Mouse (Mus musculus) neural tube, postnatal 0 days (tissue): ENCODE measurements around the gene Zar1. TPM values are rescaled to one million over a fixed set of nuclear protein-coding genes. Genes with fewer than 3 reads are reported as not detected.

Experiments
- polyA plus RNA-seq: library from polyadenylated mRNA; unstranded; fragments of >200 nt; fragmentation: Nextera tagmentation; extraction: Ambion mirVana; gene quantifications from 2 replicates; pipeline ENCODE4 v1.2.1, GENCODE M21; 2015

Gene Zar1
- 9.0 and 9.4 TPM in 2 replicates for polyA plus RNA-seq

GRCm38 (mm10) chr5:72580970-72581332 is at the start of gene Zar1:
Gene Zar1 (minus strand): TSS chr5:72581254.

GRCm38 (mm10) chr5:72587192-72587681 is 6.2 kb upstream of the Zar1 start, which contains the start of gene Gm5868:
Gene Gm5868 (minus strand): TSS chr5:72587551.

GRCm38 (mm10) chr5:72559544-72560049 is 21.5 kb downstream of the Zar1 start, which contains the start of gene Nfxl1:
Gene Nfxl1 (minus strand): TSS chr5:72559684.

Other genes starting within 250 kb of the Zar1 start
- 0.50 and 0.68 TPM in 2 replicates for gene Corin, start 76.8 kb downstream of the Zar1 start, polyA plus RNA-seq
- gene Nfxl1, start 21.6 kb downstream of the Zar1 start, polyA plus RNA-seq: 9.6 and 10.5 TPM in 2 replicates
- 3.6 and 5.0 TPM in 2 replicates for gene Gm5868, start 6.3 kb upstream of the Zar1 start, polyA plus RNA-seq
- not detected in 2 replicates for gene Cnga1, start 63.0 kb upstream of the Zar1 start, polyA plus RNA-seq
- gene Nipal1, start 66.5 kb upstream of the Zar1 start, polyA plus RNA-seq: 3.2 and 4.1 TPM in 2 replicates
- 0.19 TPM in 1 of 2 replicates, not detected in the other for gene Txk, start 171.5 kb upstream of the Zar1 start, polyA plus RNA-seq